In the genomic region with DNA sequence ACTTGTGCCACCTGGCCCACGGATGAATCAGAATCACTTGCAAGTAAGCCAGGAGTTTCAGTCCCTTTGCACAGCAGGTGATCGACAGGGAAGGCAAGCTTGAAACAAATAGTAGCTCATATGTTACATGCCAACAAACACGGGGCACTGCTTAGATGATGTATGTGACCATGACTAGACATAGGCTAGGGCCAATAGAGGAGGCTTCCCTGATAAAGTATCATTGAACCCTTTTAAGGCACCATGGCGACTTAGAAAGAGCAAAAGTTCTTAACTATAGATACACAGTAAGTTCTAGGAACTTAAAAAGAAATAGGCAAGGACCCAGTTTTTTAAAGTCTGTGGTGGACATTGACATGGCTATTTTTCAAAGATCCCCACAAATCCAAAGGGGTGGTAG, we compare ENCODE assay signal across 9 mouse cellular contexts. TPM values are rescaled to one million over a fixed set of nuclear protein-coding genes. Genes with fewer than 3 reads are reported as not detected.
DNase-seq lines count a peak whose midpoint lies in the region; ATAC-seq lines count a peak whose summit lies in the region.
"Had no signal": no experiment of that assay in that cellular context is flagged by ENCODE, and none has a peak within 500 bp of the region (broad histone marks: within the 10 kb centered on the region; RNA-seq: fewer than 3 reads in every experiment).

A gene (minus strand): TSS at position 101 of the 400 bp plus-strand sequence.

- H3K27me3 ChIP-seq in kidney, embryonic 14.5 days (ENCODE audit: control insufficient read depth, insufficient read depth, low read length): peaks cover 4% of the 10 kb centered on the region; the same call in 1 of the 2 replicates
- no peaks in the 10 kb centered on the region for H3K27me3 ChIP-seq in embryonic facial prominence, embryonic 15.5 days
- H3K27me3 ChIP-seq in midbrain, embryonic 12.5 days: peaks cover 12% of the 10 kb centered on the region

- intact Hi-C loops in heart, postnatal 14 days (cut with DNase I): loop anchor here (5.0 kb wide), 2 partner anchors 69 to 89 kb away; no protein-coding TSS in a partner anchor

- H3K4me1 ChIP-seq in kidney, embryonic 14.5 days (ENCODE audit: control insufficient read depth, insufficient read depth, low read length): no peaks in the 10 kb centered on the region
- peaks cover 15% of the 10 kb centered on the region; the same call in 1 of the 2 replicates for H3K4me1 ChIP-seq in embryonic facial prominence, embryonic 15.5 days
- peaks cover 14% of the 10 kb centered on the region for H3K4me1 ChIP-seq in midbrain, embryonic 12.5 days

- H3K4me3 ChIP-seq in kidney, embryonic 14.5 days (ENCODE audit: low read length): peak within 1 kb of the TSS; percentile 70
- peak within 1 kb of the TSS; percentile 80 for H3K4me3 ChIP-seq in embryonic facial prominence, embryonic 15.5 days (replicated peaks)
- peak within 1 kb of the TSS; percentile 63 for H3K4me3 ChIP-seq in midbrain, embryonic 12.5 days
- H3K4me3 ChIP-seq: erythroblast, embryonic 14.5 days had no signal

- H3K36me3 ChIP-seq in kidney, embryonic 14.5 days (ENCODE audit: control insufficient read depth, insufficient read depth, low read length): no peaks in the 10 kb centered on the region
- H3K36me3 ChIP-seq in embryonic facial prominence, embryonic 15.5 days: no peaks in the 10 kb centered on the region
- H3K36me3 ChIP-seq in midbrain, embryonic 12.5 days: no peaks in the 10 kb centered on the region

- no peak for ATAC-seq in kidney, embryonic 14.5 days (ENCODE audit: low FRiP score, low TSS enrichment)
- ATAC-seq in embryonic facial prominence, embryonic 15.5 days (ENCODE audit: insufficient number of reproducible peaks, low FRiP score, low TSS enrichment, low read depth): no peak
- ATAC-seq in midbrain, embryonic 12.5 days (ENCODE audit: low FRiP score, low read depth): no peak

- H3K9me3 ChIP-seq in kidney, embryonic 14.5 days (ENCODE audit: control insufficient read depth, low read length): no peaks in the 10 kb centered on the region
- H3K9me3 ChIP-seq in embryonic facial prominence, embryonic 15.5 days (replicated peaks): no peaks in the 10 kb centered on the region
- H3K9me3 ChIP-seq in midbrain, embryonic 12.5 days: no peaks in the 10 kb centered on the region

- peak within 1 kb of the TSS; percentile 77 for H3K9ac ChIP-seq in kidney, embryonic 14.5 days (ENCODE audit: low read depth, low read length)
- peak within 1 kb of the TSS; percentile 49 for H3K9ac ChIP-seq in embryonic facial prominence, embryonic 15.5 days
- H3K9ac ChIP-seq in midbrain, embryonic 12.5 days (replicated peaks): peak within 1 kb of the TSS; percentile 70

- WGBS in kidney, embryonic 14.5 days: 84% methylated on average over 4 of the region's 4 CpGs
- 84% methylated on average over 4 of the region's 4 CpGs for whole genome bisulfite sequencing in embryonic facial prominence, embryonic 15.5 days
- 85% methylated on average over 4 of the region's 4 CpGs for WGBS in midbrain, embryonic 12.5 days

- peak within 1 kb of the TSS; percentile 94 for H3K4me2 ChIP-seq in kidney, embryonic 14.5 days (replicated peaks; ENCODE audit: low read depth, low read length)
- H3K4me2 ChIP-seq in embryonic facial prominence, embryonic 15.5 days (replicated peaks): peak within 1 kb of the TSS; percentile 88
- peak within 1 kb of the TSS; percentile 97 for H3K4me2 ChIP-seq in midbrain, embryonic 12.5 days (replicated peaks)

- DNase-seq in kidney, postnatal 36 days: no peak
- DNase-seq in heart, postnatal 14 days: no peak
- DNase-seq in ovary, postnatal 14 days (ENCODE audit: low spot score): no peak
- DNase-seq in embryo, embryonic 11 days: no peak
- DNase-seq in frontal cortex, adult 2 months (ENCODE audit: extremely low spot score in 1 of 2, low spot score in 1 of 2): no peak

- peak within 1 kb of the TSS; percentile 70; the same call in 1 of the 2 replicates for H3K27ac ChIP-seq in kidney, embryonic 14.5 days (ENCODE audit: low read depth, low read length)
- H3K27ac ChIP-seq in embryonic facial prominence, embryonic 15.5 days (replicated peaks): peak within 1 kb of the TSS; percentile 95
- H3K27ac ChIP-seq in midbrain, embryonic 12.5 days (replicated peaks): peak within 1 kb of the TSS; percentile 66; the same call in 1 of the 2 replicates

RNA-seq across cellular contexts. Expression of the gene that starts here (rescaled TPM):
- polyA plus RNA-seq in kidney, embryonic 14.5 days (2014; fragmentation: Nextera tagmentation; extraction: Ambion mirVana): 10.9 and 19.8 TPM in 2 replicates
- 24.5 and 27.2 TPM in 2 replicates for polyA plus RNA-seq in embryonic facial prominence, embryonic 15.5 days (2015; fragmentation: Nextera tagmentation; extraction: Ambion mirVana)
- 100 to 1,000 TPM; 163 TPM for total RNA-seq in heart, postnatal 14 days (2021)
- polyA plus RNA-seq in midbrain, embryonic 12.5 days (2016; fragmentation: Nextera tagmentation; extraction: Ambion mirVana): 10.9 and 11.2 TPM in 2 replicates
- polyA plus RNA-seq in frontal cortex, adult 2 months (2012; rRNA removed): 1.6 and 1.7 TPM in 2 replicates
- polyA plus RNA-seq: erythroblast, embryonic 14.5 days had no signal
